Mouse (Mus musculus) embryonic facial prominence, embryonic 14.5 days (tissue): ENCODE data around the gene Nsg2. TPM values are rescaled to one million over a fixed set of nuclear protein-coding genes. Genes with fewer than 3 reads are reported as not detected.
"Not testable (repeated sequence)": the region's sequence is repeated elsewhere in the genome, so short reads cannot be mapped to it uniquely, and the experiment has no call there.

ENCODE experiments used
- ATAC-seq: fragments of 200-750 bp; cut with Nextera tagmentation; 2 replicates; pipeline ENCODE4 v1.8.0; 2017; ENCODE audit warnings: low read depth, moderate number of reproducible peaks, moderate TSS enrichment
- DNase-seq: peaks from one replicate; pipeline ENCODE4 v3.0.0-alpha.2; 2015; ENCODE audit warnings: low spot score
- H3K27ac ChIP-seq: fragments of 300-500 bp; sonication (generic); replicated peaks from 2 replicates; pipeline ENCODE4 v1.5.1; 2014; ENCODE audit warnings: low read depth, mild to moderate bottlenecking, low read length, moderate library complexity
- H3K27me3 ChIP-seq: fragments of 300-500 bp; sonication (generic); replicated peaks from 2 replicates; pipeline ENCODE4 v1.6.1; 2014; ENCODE audit warnings: low read length; ENCODE audit not compliant: control insufficient read depth, insufficient read depth
- H3K36me3 ChIP-seq: fragments of 300-500 bp; sonication (generic); 2 replicates; pipeline ENCODE4 v1.6.1; 2014; ENCODE audit warnings: low read length, mixed read lengths; ENCODE audit not compliant: control insufficient read depth, insufficient read depth
- H3K4me1 ChIP-seq: fragments of 300-500 bp; sonication (generic); 2 replicates; pipeline ENCODE4 v1.6.1; 2014; ENCODE audit warnings: antibody characterized with exemption, low read length; ENCODE audit not compliant: control insufficient read depth, insufficient read depth
- H3K4me2 ChIP-seq: fragments of 300-500 bp; sonication (generic); 2 replicates; pipeline ENCODE4 v1.6.1; 2014; ENCODE audit warnings: low read depth, mild to moderate bottlenecking, low read length, moderate library complexity, mixed read lengths
- H3K4me3 ChIP-seq: fragments of 300-500 bp; sonication (generic); 2 replicates; pipeline ENCODE4 v1.5.1; 2014; ENCODE audit warnings: low read depth, mild to moderate bottlenecking, low read length
- H3K9ac ChIP-seq: fragments of 300-500 bp; sonication (generic); 2 replicates; pipeline ENCODE4 v1.6.1; 2014; ENCODE audit warnings: low read depth, mild to moderate bottlenecking, low read length, moderate library complexity, mixed read lengths
- H3K9me3 ChIP-seq: fragments of 300-500 bp; sonication (generic); 2 replicates; pipeline ENCODE4 v1.6.1; 2016; ENCODE audit warnings: low read length; ENCODE audit not compliant: control insufficient read depth
- WGBS: fragments of 180-500 bp; shearing (Covaris S2); extraction: QIAGEN DNeasy Blood & Tissue Kit; methylation state at CpG from one replicate; pipeline ENCODE4 v1.1.7; 2014; 5-methylcytosine and 5-hydroxymethylcytosine counted together
- polyA plus RNA-seq: library from polyadenylated mRNA; unstranded; fragments of >200 nt; fragmentation: Nextera tagmentation; extraction: Ambion mirVana; gene quantifications from 2 replicates; pipeline ENCODE4 v1.2.1, GENCODE M21; 2014

The Nsg2 gene
- polyA plus RNA-seq, 1 experiment from 2014 or later = 4.2 TPM

DNA sequence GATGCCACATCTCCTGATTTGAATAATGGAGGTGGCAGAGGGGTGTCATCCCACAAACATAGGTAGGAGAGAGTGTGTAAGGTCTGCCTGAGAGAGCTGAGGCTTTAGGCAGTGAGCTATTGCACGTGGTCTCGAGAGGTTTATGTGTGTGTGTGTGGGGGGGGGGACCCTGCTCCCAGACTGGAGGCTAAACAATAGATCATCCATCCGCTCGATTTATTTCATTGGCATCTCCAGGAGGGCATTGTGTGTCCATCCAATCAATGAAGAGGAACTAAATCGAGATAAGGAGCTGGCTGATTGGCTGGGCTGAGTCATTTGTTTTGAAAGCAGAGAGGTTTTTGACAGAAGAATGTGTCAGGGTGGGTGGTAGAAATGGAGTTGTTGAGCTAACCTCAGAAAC, 2.4 kb downstream of the Nsg2 start:
- DNase-seq (peak; percentile 54), ATAC-seq (peak; percentile 42; the same call in 1 of the 2 replicates)
- WGBS = 10% methylated on average over 5 of the region's 5 CpGs
- H3K36me3 ChIP-seq = no peaks in the 10 kb centered on the region
- peaks cover 18% of the 10 kb centered on the region for H3K4me1 ChIP-seq
- H3K9ac ChIP-seq = 0 out of 2 replicates have a peak overlapping the region, but pooled peaks have one; percentile 25
- H3K4me3 ChIP-seq = no peak overlapping the region; the same call in 1 of the 2 replicates
- H3K27me3 ChIP-seq = no peaks in the 10 kb centered on the region
- H3K27ac ChIP-seq = no peak overlapping the region
- H3K4me2 ChIP-seq = peak overlapping the region; percentile 44
- H3K9me3 ChIP-seq = peaks cover 11% of the 10 kb centered on the region

DNA sequence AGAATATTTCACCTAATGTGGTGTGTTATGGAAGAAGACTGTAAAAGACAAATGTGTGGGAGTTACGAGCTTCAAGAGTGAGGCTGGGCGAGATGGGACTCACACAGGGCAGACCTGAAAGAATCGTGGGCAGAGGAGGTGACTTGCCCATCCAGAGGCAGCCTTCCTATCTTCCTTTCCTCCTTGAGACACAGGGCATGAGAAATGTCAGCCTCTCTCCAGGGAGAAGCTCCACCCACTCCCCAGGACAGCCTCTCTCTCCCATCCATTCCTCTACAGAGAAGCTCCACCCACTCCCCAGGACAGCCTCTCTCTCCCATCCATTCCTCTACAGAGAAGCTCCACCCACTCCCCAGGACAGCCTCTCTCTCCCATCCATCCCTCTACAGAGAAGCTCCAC, 7.8 kb downstream of the Nsg2 start:
- H3K9me3 ChIP-seq = peaks cover 13% of the 10 kb centered on the region
- not testable (repeated sequence) for H3K27me3 ChIP-seq, H3K4me1 ChIP-seq, ATAC-seq, H3K4me3 ChIP-seq, H3K36me3 ChIP-seq, H3K4me2 ChIP-seq, H3K9ac ChIP-seq, DNase-seq, H3K27ac ChIP-seq
- WGBS = 95% methylated on average over 3 of the region's 3 CpGs

DNA sequence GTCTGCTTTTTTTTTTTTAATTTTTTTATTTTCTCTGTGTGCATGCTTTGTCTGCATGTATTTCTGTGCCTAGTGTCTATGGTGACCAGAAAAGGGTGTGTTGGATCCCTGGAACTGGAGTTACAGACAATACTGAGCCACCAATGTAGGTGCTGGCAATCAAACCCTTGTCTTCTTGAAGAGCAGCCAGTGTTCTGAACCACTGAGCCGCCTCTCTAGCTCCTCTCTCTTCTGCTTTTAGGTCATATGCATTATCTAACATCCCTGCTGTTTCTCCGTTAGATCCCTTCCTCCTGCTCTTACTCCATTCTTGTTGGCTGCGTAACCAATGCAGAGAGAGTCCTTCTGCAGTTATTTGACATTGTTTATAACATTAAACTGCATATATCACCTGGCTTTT, 8.6 kb downstream of the Nsg2 start:
- DNase-seq = no peak
- Histone ChIP-seq H3K9ac (no peak overlapping the region), H3K4me2 (no peak overlapping the region), H3K4me1 (no peaks in the 10 kb centered on the region), H3K9me3 (peaks cover 13% of the 10 kb centered on the region), H3K27ac (no peak overlapping the region), H3K36me3 (no peaks in the 10 kb centered on the region), H3K27me3 (no peaks in the 10 kb centered on the region), H3K4me3 (no peak overlapping the region)
- no peak for ATAC-seq
- WGBS = 82% methylated on average over 3 of the region's 3 CpGs

DNA sequence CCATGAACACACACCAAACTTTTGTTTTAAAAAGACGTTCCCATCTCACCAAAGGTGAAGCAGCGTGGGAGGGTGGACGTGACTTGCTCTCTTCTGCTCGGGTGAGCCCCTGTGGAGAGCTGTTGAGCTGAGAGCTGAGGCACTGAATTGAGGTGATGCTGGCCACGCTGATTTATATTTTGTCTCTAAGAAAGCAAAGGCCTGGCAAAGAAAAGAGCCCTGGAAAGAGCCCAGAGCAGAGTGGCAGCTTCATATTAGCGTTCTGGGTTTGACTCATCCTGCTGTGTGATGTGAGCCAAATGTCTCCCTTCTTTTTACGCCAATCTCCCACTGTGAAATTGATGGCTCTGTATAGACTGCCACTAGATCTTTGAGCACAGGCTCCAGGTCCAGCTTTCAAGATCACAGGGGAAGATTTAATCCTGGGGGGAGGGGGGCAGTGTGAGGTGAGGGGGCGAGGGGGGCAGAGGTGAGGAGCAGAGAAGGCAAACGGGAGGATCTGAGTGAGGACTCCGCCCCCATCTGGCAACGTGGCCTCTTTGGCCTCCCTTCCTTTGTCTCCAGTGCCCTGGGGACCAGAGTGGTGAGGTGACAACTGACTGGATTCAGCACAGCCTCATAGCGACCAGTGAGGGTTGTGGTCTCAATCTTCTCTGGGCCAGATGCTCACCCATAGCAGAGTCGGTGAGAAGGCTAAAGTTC, 9.8 kb downstream of the Nsg2 start:
- no peak overlapping the region for H3K4me2 ChIP-seq
- H3K36me3 ChIP-seq = no peaks in the 10 kb centered on the region
- H3K9ac ChIP-seq = no peak overlapping the region
- 30% methylated on average over 13 of the region's 13 CpGs for WGBS
- H3K27ac ChIP-seq = no peak overlapping the region
- H3K9me3 ChIP-seq = peaks cover 13% of the 10 kb centered on the region
- no peaks in the 10 kb centered on the region for H3K4me1 ChIP-seq
- no peak overlapping the region for H3K4me3 ChIP-seq
- no peaks in the 10 kb centered on the region for H3K27me3 ChIP-seq
- ATAC-seq = peak; percentile 78
- DNase-seq = peak; percentile 57

DNA sequence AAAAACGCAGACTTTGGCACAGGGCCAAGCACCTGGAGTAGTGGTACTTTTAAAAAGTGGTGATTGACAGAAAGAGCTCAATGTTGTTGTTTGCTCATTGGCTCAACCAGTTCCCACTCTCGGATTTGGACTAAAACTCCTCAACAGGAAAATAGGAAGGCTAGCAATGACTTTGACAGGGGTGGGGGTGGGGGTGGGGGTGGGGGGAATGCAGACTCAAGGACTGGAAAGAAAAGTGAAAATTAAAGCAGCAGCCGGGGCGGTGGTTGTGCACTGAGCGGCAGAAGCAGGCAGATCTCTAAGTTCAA, 10.4 kb downstream of the Nsg2 start:
- H3K27ac ChIP-seq = no peak overlapping the region
- no peaks in the 10 kb centered on the region for H3K4me1 ChIP-seq
- ATAC-seq (no peak), DNase-seq (no peak)
- H3K9ac ChIP-seq = no peak overlapping the region
- peaks cover 13% of the 10 kb centered on the region for H3K9me3 ChIP-seq
- WGBS = 51% methylated on average over 5 of the region's 5 CpGs
- H3K27me3 ChIP-seq = no peaks in the 10 kb centered on the region
- no peaks in the 10 kb centered on the region for H3K36me3 ChIP-seq
- no peak overlapping the region for H3K4me2 ChIP-seq
- no peak overlapping the region for H3K4me3 ChIP-seq

DNA sequence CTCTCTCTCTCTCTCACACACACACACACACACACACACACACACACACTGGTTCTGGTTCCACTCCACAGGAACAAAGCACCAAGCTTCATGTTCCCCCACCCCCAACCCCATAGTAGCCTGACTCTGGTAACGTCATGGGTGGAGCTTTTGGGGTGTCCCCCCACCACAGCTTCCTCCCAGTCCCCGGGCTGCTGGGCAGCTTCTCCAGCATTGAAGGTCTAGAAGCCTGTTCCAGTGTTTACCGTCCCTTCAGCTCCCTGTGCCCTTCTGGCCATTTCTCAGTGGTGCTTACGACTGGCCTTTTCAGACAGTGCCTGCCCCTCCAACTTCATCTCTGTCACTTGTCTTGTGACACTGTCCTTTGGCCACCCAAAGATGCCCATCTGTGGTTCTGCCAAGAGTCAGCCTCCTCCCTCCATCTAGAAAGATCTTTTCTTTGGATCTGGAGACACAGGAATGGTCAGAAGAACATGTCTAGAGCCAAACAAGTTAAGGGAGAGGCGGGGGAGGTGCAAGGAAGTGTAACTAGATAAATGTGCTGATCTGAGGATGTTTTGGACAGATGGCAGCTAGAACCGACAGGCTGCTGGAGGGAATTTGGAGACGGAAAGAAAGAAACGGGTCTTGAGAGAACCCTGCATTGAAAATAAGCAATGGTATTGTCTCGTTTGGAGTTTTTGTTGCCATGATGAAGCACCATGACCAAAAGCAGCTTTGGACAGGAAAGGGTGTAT, 11.8 kb downstream of the Nsg2 start:
- Histone ChIP-seq H3K4me1 (no peaks in the 10 kb centered on the region), H3K4me3 (no peak overlapping the region), H3K27me3 (no peaks in the 10 kb centered on the region), H3K9me3 (peaks cover 8% of the 10 kb centered on the region), H3K4me2 (no peak overlapping the region), H3K27ac (no peak overlapping the region), H3K9ac (no peak overlapping the region), H3K36me3 (no peaks in the 10 kb centered on the region)
- DNase-seq = no peak
- WGBS = 62% methylated on average over 9 of the region's 9 CpGs
- ATAC-seq = no peak

DNA sequence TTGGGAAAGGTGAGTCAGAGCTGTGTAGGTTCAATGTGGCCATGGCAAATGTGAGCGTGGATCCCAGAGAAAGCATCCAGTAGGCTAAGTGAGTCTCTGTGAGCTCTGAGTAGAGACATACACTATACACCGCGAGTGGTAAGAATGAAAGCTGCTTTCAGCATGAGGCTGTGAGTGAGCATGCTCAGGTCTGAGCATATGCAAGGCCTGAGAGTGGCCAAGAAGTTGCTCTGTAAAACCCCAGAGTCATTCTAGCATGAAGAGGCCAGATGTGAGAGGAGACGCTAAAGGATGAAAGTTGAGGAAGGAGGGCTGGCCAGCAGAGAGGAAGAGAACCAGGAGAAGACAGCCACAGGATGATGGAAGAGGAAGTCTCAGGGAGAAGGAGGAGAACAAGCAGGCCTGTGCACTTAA, 12.8 kb downstream of the Nsg2 start:
- no peaks in the 10 kb centered on the region for H3K9me3 ChIP-seq
- no peak overlapping the region for H3K4me2 ChIP-seq
- no peak overlapping the region for H3K4me3 ChIP-seq
- DNase-seq (no peak), ATAC-seq (no peak)
- no peaks in the 10 kb centered on the region for H3K27me3 ChIP-seq
- WGBS = 84% methylated on average over 4 of the region's 4 CpGs
- no peak overlapping the region for H3K9ac ChIP-seq
- no peak overlapping the region for H3K27ac ChIP-seq
- H3K36me3 ChIP-seq = no peaks in the 10 kb centered on the region
- no peaks in the 10 kb centered on the region for H3K4me1 ChIP-seq

DNA sequence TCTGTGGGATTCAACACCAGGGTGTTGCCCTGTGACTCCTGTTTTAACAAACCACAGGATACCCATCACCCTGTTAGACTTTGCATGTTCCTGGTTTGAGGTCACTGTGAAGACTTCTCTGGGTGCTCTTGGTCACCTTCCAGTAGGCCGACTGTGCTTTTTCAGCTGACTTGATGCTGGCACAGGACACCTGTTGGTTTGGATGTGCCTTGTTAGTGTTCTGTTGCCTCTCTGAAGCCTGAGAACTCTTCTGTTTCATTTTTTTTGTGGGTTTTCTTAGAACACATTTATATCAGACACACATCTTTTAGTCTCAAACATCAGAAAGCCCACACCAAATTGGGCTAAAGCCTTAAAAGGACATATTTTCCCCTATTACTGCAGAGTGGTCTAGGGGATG, 13.3 kb downstream of the Nsg2 start:
- Histone ChIP-seq H3K9me3 (no peaks in the 10 kb centered on the region), H3K4me3 (no peak overlapping the region)
- 90% methylated on average over 1 of the region's 1 CpGs for WGBS

DNA sequence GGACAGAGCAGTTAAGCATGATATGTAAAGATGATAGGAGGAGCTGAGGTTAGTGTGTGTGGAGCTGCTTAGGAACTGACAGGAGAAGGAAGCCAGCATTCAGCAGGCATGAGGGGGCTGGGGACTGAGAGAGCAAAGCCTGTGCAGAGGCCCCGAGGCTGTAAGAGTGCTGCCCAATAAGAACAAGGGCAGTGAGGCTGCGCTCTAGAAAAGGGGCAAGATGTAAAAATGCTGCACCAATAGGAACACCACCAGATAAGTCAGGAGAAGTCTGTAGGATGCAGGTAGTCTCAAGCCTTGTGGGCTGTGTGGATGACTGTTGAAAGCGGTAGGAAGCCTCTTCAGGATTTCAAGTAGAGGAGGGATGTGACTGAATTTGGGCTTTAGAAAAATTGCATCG, 17.9 kb downstream of the Nsg2 start:
- Histone ChIP-seq H3K4me3 (no peak overlapping the region), H3K4me1 (peaks cover 3% of the 10 kb centered on the region; the same call in 1 of the 2 replicates), H3K9me3 (no peaks in the 10 kb centered on the region), H3K9ac (no peak overlapping the region), H3K36me3 (no peaks in the 10 kb centered on the region), H3K4me2 (no peak overlapping the region), H3K27ac (no peak overlapping the region), H3K27me3 (no peaks in the 10 kb centered on the region)
- ATAC-seq (no peak), DNase-seq (no peak)
- WGBS = 39% methylated on average over 4 of the region's 4 CpGs

More for the DNA sequence above, 13.3 kb downstream of the Nsg2 start:
- no peaks in the 10 kb centered on the region for H3K36me3 ChIP-seq
- H3K27me3 ChIP-seq = no peaks in the 10 kb centered on the region
- H3K4me1 ChIP-seq = no peaks in the 10 kb centered on the region
- no peak for DNase-seq
- no peak overlapping the region for H3K4me2 ChIP-seq
- no peak for ATAC-seq
- no peak overlapping the region for H3K9ac ChIP-seq
- no peak overlapping the region for H3K27ac ChIP-seq
